In the genomic region with DNA sequence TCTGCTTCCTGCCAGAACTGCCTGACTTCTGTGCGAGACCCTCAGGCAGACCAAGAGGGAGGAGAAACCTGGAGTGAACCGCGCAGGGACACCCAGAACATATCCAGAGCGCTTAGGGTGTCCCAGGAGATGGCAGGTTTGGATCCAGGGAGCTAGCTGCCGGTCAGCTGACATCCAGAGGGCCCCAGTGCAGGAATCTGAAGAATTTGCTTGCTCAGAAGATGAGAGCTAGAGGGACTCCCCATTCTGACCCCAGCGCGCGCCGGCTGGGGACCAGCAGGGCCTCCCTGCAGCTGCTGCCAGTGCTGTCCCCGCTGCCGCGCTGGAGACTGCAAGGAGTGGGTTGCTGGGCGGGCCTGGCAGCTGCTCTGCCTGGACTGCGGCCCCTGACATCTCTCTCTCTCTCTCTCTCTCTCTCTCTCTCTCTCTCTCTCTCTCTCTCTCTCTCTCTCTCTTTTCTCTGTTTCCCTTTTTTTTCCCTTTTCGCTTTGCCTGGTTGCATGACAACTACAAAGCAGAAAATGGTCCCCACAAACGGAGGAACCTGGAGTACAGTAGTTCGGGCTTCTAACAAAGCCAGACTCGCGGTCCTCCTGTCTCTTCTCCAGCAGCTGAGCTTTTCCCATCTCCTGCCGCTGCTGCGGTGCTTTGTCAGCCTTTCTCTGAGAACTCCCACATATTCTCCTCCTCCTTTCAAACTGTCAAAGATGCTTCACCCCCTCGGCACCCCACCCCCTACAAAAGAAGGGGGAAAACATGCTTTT, we compare ENCODE assay signal across 8 mouse cellular contexts.
DNase-seq lines count a peak whose midpoint lies in the region; ATAC-seq and TF ChIP-seq lines count a peak whose summit lies in the region.

No protein-coding gene starts in this region.

- peak overlapping the region; percentile 55 for H3K4me3 ChIP-seq in gastrocnemius, adult 2 months
- peak overlapping the region; percentile 40 for H3K4me3 ChIP-seq in embryonic facial prominence, embryonic 15.5 days (replicated peaks)
- H3K4me3 ChIP-seq in liver, embryonic 15.5 days (replicated peaks), result peak overlapping the region; percentile 11; the same call in 1 of the 2 replicates
- H3K4me3 ChIP-seq in neural tube, embryonic 15.5 days (replicated peaks), result peak overlapping the region; percentile 41

- H3K27ac ChIP-seq in gastrocnemius, adult 2 months, result no peak overlapping the region
- H3K27ac ChIP-seq in embryonic facial prominence, embryonic 15.5 days (replicated peaks), result no peak overlapping the region
- no peak overlapping the region for H3K27ac ChIP-seq in liver, embryonic 15.5 days (replicated peaks)
- H3K27ac ChIP-seq in neural tube, embryonic 15.5 days (replicated peaks), result peak overlapping the region; percentile 64

- peaks cover 3% of the 10 kb centered on the region; the same call in 1 of the 2 replicates for H3K27me3 ChIP-seq in embryonic facial prominence, embryonic 15.5 days
- no peaks in the 10 kb centered on the region for H3K27me3 ChIP-seq in liver, embryonic 15.5 days
- H3K27me3 ChIP-seq in neural tube, embryonic 15.5 days (replicated peaks), result no peaks in the 10 kb centered on the region; the same call in 1 of the 2 replicates

- intact Hi-C loops in gastrocnemius, adult 2 months (cut with DNase I), result no loop called here
- intact Hi-C loops in heart, postnatal 10 days (cut with DNase I), result loop anchor here (5.0 to 10.0 kb wide), 5 partner anchors 188 to 1150 kb away; partner anchors contain the start of gene Fign

- ATAC-seq in embryonic facial prominence, embryonic 15.5 days (ENCODE audit: insufficient number of reproducible peaks, low FRiP score, low TSS enrichment, low read depth), result peak; percentile 86
- ATAC-seq in liver, embryonic 15.5 days (ENCODE audit: insufficient read depth), result no peak
- ATAC-seq in neural tube, embryonic 15.5 days (ENCODE audit: low FRiP score), result peak; percentile 93
- no peak for ATAC-seq in erythroblast, adult 5-6 weeks (replicated peaks; ENCODE audit: low FRiP score, poor library complexity, severe bottlenecking)

- no peak for TF ChIP-seq CTCF in gastrocnemius, adult 2 months (IDR thresholded peaks at IDR 0.05)

- 3% methylated on average over 22 of the region's 22 CpGs for WGBS in embryonic facial prominence, embryonic 15.5 days
- WGBS in liver, embryonic 15.5 days (ENCODE audit: insufficient replicate concordance), result 3% methylated on average over 22 of the region's 22 CpGs
- under 1% methylated on average over 22 of the region's 22 CpGs for WGBS in neural tube, embryonic 15.5 days

- DNase-seq in gastrocnemius, adult 2 months, result peak; percentile 31
- DNase-seq in gastrocnemius, adult 8-10 months (ENCODE audit: low spot score in 2 of 2), result no peak
- DNase-seq in heart, postnatal 10 days, result peak; percentile 58 to 61
- DNase-seq in kidney, postnatal 36 days, result peak; percentile 55 to 69

- no peaks in the 10 kb centered on the region for H3K9me3 ChIP-seq in embryonic facial prominence, embryonic 15.5 days (replicated peaks)
- H3K9me3 ChIP-seq in liver, embryonic 15.5 days (replicated peaks), result no peaks in the 10 kb centered on the region
- no peaks in the 10 kb centered on the region for H3K9me3 ChIP-seq in neural tube, embryonic 15.5 days (replicated peaks)

- H3K9ac ChIP-seq in embryonic facial prominence, embryonic 15.5 days, result no peak overlapping the region
- H3K9ac ChIP-seq in liver, embryonic 15.5 days, result no peak overlapping the region
- H3K9ac ChIP-seq in neural tube, embryonic 15.5 days (replicated peaks), result peak overlapping the region; percentile 60

- H3K4me1 ChIP-seq in embryonic facial prominence, embryonic 15.5 days, result peaks cover 8% of the 10 kb centered on the region; the same call in 1 of the 2 replicates
- 0 out of 2 replicates have a peak, but pooled peaks cover 2% of the 10 kb centered on the region for H3K4me1 ChIP-seq in liver, embryonic 15.5 days (replicated peaks)
- peaks cover 13% of the 10 kb centered on the region for H3K4me1 ChIP-seq in neural tube, embryonic 15.5 days

- no peaks in the 10 kb centered on the region for H3K36me3 ChIP-seq in embryonic facial prominence, embryonic 15.5 days
- no peaks in the 10 kb centered on the region for H3K36me3 ChIP-seq in liver, embryonic 15.5 days (replicated peaks)
- H3K36me3 ChIP-seq in neural tube, embryonic 15.5 days, result no peaks in the 10 kb centered on the region

- peak overlapping the region; percentile 70 for H3K4me2 ChIP-seq in embryonic facial prominence, embryonic 15.5 days (replicated peaks)
- H3K4me2 ChIP-seq in liver, embryonic 15.5 days, result peak overlapping the region; percentile 47
- peak overlapping the region; percentile 81 for H3K4me2 ChIP-seq in neural tube, embryonic 15.5 days

Comparison
In these comparisons a context has a peak if more than half of its experiments do, and no peak if none do; other contexts are left out.
1. DNase-seq: peak in gastrocnemius, adult 2 months (single experiment), heart, postnatal 10 days (2 of 2) and kidney, postnatal 36 days (2 of 2); none in gastrocnemius, adult 8-10 months (0 of 2).
2. ATAC-seq: peak in embryonic facial prominence, embryonic 15.5 days (single experiment) and neural tube, embryonic 15.5 days (single experiment); none in liver, embryonic 15.5 days (single experiment) and erythroblast, adult 5-6 weeks (single experiment).
3. Peak in every context shown above with its lines, with median percentiles within 50 percentile points of each other: H3K4me3 ChIP-seq and H3K4me2 ChIP-seq.